Mouse (Mus musculus) testis, postnatal 10 days (tissue): ENCODE data around the gene Myzap.

ENCODE experiments used
- DNase-seq: peaks from one replicate; pipeline ENCODE4 v3.0.0; 2021; ENCODE audit warnings: low spot score

The Myzap gene

GRCm38 (mm10) chr9:71599861-71600260, 7.7 kb upstream of the Myzap start:
- no peak for DNase-seq

GRCm38 (mm10) chr9:71596888-71597287, 4.7 kb upstream of the Myzap start:
- DNase-seq = no peak

- no peak for DNase-seq
Measured at GRCm38 (mm10) chr9:71592577-71593285, 571 bp upstream of the Myzap start.

- no peak for DNase-seq
Measured at GRCm38 (mm10) chr9:71591106-71591505, 1.1 kb downstream of the Myzap start.

- DNase-seq = no peak
Measured at GRCm38 (mm10) chr9:71589771-71590170, 2.4 kb downstream of the Myzap start.

GRCm38 (mm10) chr9:71588930-71589592, 3.1 kb downstream of the Myzap start:
- no peak for DNase-seq

- no peak for DNase-seq
Measured at GRCm38 (mm10) chr9:71586408-71586807, 5.8 kb downstream of the Myzap start.

GRCm38 (mm10) chr9:71582771-71583170, 9.4 kb downstream of the Myzap start:
- no peak for DNase-seq

- no peak for DNase-seq
Measured at GRCm38 (mm10) chr9:71578896-71579564, 13.1 kb downstream of the Myzap start.

- no peak for DNase-seq
Measured at GRCm38 (mm10) chr9:71574440-71574839, 17.7 kb downstream of the Myzap start.

GRCm38 (mm10) chr9:71573771-71574340, 18.3 kb downstream of the Myzap start:
- DNase-seq = no peak

GRCm38 (mm10) chr9:71571150-71571633, 21.0 kb downstream of the Myzap start:
- DNase-seq = no peak

- DNase-seq = no peak
Measured at GRCm38 (mm10) chr9:71570170-71570569, 22.0 kb downstream of the Myzap start.

GRCm38 (mm10) chr9:71568323-71568942, 23.7 kb downstream of the Myzap start:
- DNase-seq = no peak

- no peak for DNase-seq
Measured at GRCm38 (mm10) chr9:71567391-71567790, 24.8 kb downstream of the Myzap start.

- DNase-seq = no peak
Measured at GRCm38 (mm10) chr9:71566763-71567162, 25.4 kb downstream of the Myzap start.

GRCm38 (mm10) chr9:71557737-71558136, 34.4 kb downstream of the Myzap start:
- peak; percentile 83 for DNase-seq

- DNase-seq = no peak
Measured at GRCm38 (mm10) chr9:71554001-71554400, 38.2 kb downstream of the Myzap start.

GRCm38 (mm10) chr9:71550176-71550575, 42.0 kb downstream of the Myzap start:
- no peak for DNase-seq

- DNase-seq = no peak
Measured at GRCm38 (mm10) chr9:71547704-71548275, 44.4 kb downstream of the Myzap start.

- no peak for DNase-seq
Measured at GRCm38 (mm10) chr9:71544831-71545230, 47.3 kb downstream of the Myzap start.
